Mouse (Mus musculus) left cerebral cortex, postnatal 10 days (tissue): ENCODE results near the gene Gm49359. TPM values are rescaled to one million over a fixed set of nuclear protein-coding genes. Genes with fewer than 3 reads are reported as not detected.
A peak's percentile ranks its signal among the peaks of the same experiment; 100 is the strongest.
"Not testable (repeated sequence)": the region's sequence is repeated elsewhere in the genome, so short reads cannot be mapped to it uniquely, and the experiment has no call there.

ENCODE experiments used
- DNase-seq, 2 experiments: peaks; one replicate each; pipeline ENCODE4 v3.0.0; 2021 to 2022; ENCODE audit warnings: low spot score in 2 of 2, mixed read lengths in 1 of 2; ENCODE audit errors: extremely low spot score in 1 of 2
- intact Hi-C: fragments of 180-260 bp; cut with DNase I; formaldehyde crosslinking; loops from one replicate; pipeline ENCODE4 v1.15.1; 2025
- microRNA-seq: library from miRNA; unstranded; fragments of <30 nt; microRNA quantifications from one replicate; pipeline ENCODE4 v1.2.0, GENCODE M21; 2022
- total RNA-seq, 2 experiments: library from RNA; stranded (reverse); gene quantifications; 2 replicates each; pipeline ENCODE4 v1.2.3; 2021

Gene Gm49359
- total RNA-seq, result 10 to 100 TPM; 13.0 to 14.0 TPM

DNA sequence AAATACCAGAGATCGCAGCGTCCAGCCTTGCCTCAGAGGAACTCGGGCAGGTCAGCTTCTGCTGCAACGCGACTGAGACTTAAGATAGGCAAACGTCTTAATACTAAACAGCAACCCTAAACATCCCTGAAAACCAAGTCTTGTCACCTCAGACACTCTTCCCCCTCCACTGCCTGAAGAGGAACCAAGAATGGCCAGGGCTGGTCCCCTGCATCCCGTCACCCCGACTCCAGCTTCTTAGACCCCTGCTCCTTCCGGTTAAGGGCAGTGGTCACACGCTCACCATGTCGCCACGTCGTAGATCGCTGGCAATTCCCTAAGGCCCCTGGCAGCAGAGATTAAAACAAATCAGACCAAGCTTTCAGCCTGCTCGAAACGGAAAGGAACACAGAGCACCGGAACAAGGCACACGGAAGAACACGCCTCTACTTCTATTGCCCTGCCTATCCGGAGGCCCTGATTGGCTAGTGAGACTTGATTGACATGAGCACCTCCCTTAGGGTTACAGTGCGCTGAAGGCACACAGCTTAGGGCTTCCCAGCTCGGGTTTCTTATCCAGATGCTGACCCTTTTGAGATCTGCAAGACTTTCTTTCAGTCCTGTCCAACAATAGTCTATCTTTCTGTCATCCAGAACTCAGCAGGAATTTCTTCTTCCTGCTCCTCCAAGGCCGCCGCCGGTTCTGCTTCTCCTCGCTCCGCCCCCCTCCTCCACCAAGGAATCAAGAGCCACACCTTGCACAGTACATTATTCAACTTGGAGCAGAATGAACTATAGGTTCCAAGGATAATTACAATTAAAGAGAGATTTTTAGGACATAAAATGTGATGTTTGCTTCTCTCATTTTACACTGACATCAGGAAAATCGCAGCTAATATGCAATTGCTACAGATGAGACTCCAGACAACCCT, at the start of gene Gm49359:
Gene Gm49359 (minus strand): TSS at position 409 of the 911 bp plus-strand sequence.
- peak; percentile 88 to 91 for DNase-seq
- intact Hi-C loops, result not testable (repeated sequence)

DNA sequence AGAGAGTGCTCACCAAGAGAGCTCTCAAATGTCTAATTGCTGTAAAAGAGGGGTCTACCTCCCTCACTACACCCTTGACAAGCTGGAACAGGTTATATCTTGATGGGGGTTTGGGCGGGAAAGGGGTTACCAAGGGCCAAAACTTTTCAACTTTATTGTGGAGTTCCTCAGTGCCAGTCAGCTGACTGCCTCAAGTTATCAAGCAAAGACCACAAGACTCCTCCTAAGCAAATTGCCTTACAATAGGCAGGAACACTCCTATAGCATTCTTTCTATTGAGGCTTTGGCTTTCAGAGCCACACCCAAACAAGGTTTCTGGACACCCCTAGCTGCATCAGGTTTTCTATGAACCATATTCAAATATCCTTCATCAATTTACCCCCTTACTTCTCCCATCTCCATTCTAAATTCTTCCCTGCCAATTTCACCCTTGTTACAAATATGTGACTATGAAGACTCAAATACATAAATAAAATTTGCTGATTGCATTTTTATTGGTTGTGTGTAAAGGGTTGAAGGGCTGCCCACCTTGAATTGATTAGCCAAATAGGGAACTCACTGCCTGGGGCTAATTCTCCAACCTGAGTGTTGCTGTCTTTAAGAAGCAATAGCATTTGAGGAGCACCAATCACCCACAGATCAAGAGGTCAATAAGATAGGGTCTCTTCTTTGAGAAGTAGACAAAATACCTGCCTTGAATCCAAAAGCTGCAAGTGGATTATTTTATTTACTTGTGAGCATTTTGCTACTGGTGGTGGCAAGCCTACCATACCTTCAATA, 44.2 kb upstream of the Gm49359 start:
- DNase-seq, intact Hi-C loops: not testable (repeated sequence)

DNA sequence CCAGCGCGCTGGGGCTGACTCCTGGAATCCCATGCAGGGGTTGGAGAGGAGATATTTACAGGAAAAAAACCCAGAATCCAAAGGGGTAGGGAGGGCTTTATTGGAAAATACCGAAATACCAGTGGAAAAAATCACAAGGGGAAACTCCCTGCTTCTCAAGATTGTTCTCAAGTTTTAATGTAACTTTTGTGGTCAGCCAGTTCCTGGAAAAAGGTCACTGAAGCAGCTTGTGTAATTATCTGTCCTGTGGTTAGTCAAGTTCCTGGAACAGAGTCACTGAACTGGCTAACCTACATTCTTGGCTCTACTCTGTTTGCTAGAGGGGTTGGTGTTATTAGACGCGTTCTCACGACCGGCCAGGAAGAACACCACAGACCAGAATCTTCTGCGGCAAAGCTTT, 6.0 kb upstream of the Gm49359 start:
- intact Hi-C loops, result not testable (repeated sequence)

DNA sequence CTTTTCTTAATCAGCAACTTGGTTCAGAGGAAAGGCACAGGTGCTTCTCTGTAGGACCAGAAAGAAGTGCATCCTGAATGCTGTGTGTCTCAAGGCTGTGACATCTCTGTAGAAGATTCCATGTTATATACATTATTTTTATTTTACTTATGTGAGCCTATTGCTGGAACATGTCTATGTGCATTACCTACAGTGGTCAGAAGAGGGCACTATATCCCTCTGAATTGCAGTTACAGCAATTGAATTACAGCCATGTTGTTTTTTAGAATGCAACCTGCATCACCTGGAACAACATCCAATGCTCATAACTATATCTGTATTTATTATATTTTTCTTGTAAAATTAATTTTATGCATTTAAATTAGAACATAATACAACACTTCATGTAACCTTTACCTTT, 3.3 kb upstream of the Gm49359 start:
- DNase-seq, result peak in 1 of 2 experiments; percentile 9
- intact Hi-C loops, result not testable (repeated sequence)

More for the DNA sequence above, 6.0 kb upstream of the Gm49359 start:
- DNase-seq, result not testable (repeated sequence)

Small RNA genes within 50 kb of the gene (microRNA-seq; reads per million reads assigned to microRNA genes)
- not detected for gene Gm22256

Other genes starting within 250 kb of the Gm49359 start
- 1 to 10 TPM; 1.7 TPM for gene Gm3604, start 83.7 kb downstream of the Gm49359 start, total RNA-seq
- gene Zfp935, start 91.7 kb upstream of the Gm49359 start, total RNA-seq, result under 1 TPM in 1 of 2 experiments, not detected in 1; 0.79 TPM
- 1 to 10 TPM; 6.3 to 6.8 TPM for gene Zfp934, start 104.4 kb upstream of the Gm49359 start, total RNA-seq
- gene 6720489N17Rik, start 157.3 kb upstream of the Gm49359 start, total RNA-seq, result 1 to 10 TPM; 3.3 to 3.5 TPM